Mouse (Mus musculus) midbrain, postnatal 0 days (tissue): ENCODE measurements at regions not wholly inside any gene's neighbourhood (a gene's known extent, or its start where the extent isn't known, plus 50 kb on each side); places are given as distances from the start of the nearest gene placed in this dataset.

Experiments
- ATAC-seq: fragments of 200-750 bp; cut with Nextera tagmentation; 2 replicates; pipeline ENCODE4 v1.8.0; 2017; ENCODE audit warnings: moderate number of reproducible peaks, mild to moderate bottlenecking, moderate TSS enrichment, moderate library complexity; ENCODE audit not compliant: low FRiP score
- DNase-seq: peaks from one replicate; pipeline ENCODE4 v3.0.0-alpha.2; 2015; ENCODE audit warnings: low spot score
- H3K27ac ChIP-seq: fragments of 300-500 bp; sonication (generic); 2 replicates; pipeline ENCODE4 v1.5.1; 2014; ENCODE audit warnings: low read depth, mild to moderate bottlenecking, low read length, mixed read lengths
- H3K27me3 ChIP-seq: fragments of 300-500 bp; sonication (generic); 2 replicates; pipeline ENCODE4 v1.6.1; 2014; ENCODE audit warnings: low read length, control low read depth, mixed read lengths; ENCODE audit not compliant: insufficient read depth
- H3K36me3 ChIP-seq: fragments of 300-500 bp; sonication (generic); 2 replicates; pipeline ENCODE4 v1.6.1; 2014; ENCODE audit warnings: low read length, control low read depth, mixed read lengths; ENCODE audit not compliant: insufficient read depth
- H3K4me1 ChIP-seq: fragments of 300-500 bp; sonication (generic); 2 replicates; pipeline ENCODE4 v1.6.1; 2014; ENCODE audit warnings: mild to moderate bottlenecking, control low read depth, antibody characterized with exemption, low read length, mixed read lengths; ENCODE audit not compliant: insufficient read depth
- H3K4me2 ChIP-seq: fragments of 300-500 bp; sonication (generic); 2 replicates; pipeline ENCODE4 v1.6.1; 2014; ENCODE audit warnings: low read depth, mild to moderate bottlenecking, low read length, mixed read lengths; ENCODE audit not compliant: poor library complexity, severe bottlenecking
- H3K4me3 ChIP-seq: fragments of 300-500 bp; sonication (generic); 2 replicates; pipeline ENCODE4 v1.5.1; 2014; ENCODE audit warnings: low read depth, mild to moderate bottlenecking, low read length, moderate library complexity
- H3K9ac ChIP-seq: fragments of 300-500 bp; sonication (generic); replicated peaks from 2 replicates; pipeline ENCODE4 v1.6.1; 2014; ENCODE audit warnings: mild to moderate bottlenecking, low read length, moderate library complexity, mixed read lengths; ENCODE audit not compliant: poor library complexity, severe bottlenecking
- H3K9me3 ChIP-seq: fragments of 300-500 bp; sonication (generic); 2 replicates; pipeline ENCODE4 v1.6.1; 2016; ENCODE audit warnings: low read length, control low read depth
- CTCF ChIP-seq: IDR thresholded peaks from 2 replicates; pipeline ENCODE4 v1.5.1; 2016; ENCODE audit warnings: antibody characterized with exemption, mild to moderate bottlenecking
- WGBS: fragments of 180-500 bp; shearing (Covaris S2); extraction: QIAGEN DNeasy Blood & Tissue Kit; methylation state at CpG from one replicate; pipeline ENCODE4 v1.1.7; 2014; 5-methylcytosine and 5-hydroxymethylcytosine counted together

GRCm38 (mm10) chr3:39425643-39426016 is 538.9 kb downstream of the Fat4 start:
- H3K36me3 ChIP-seq = no peaks in the 10 kb centered on the region
- 56% methylated on average over 2 of the region's 2 CpGs for WGBS
- H3K9me3 ChIP-seq = no peaks in the 10 kb centered on the region
- H3K27me3 ChIP-seq = no peaks in the 10 kb centered on the region
- no peak overlapping the region for H3K4me3 ChIP-seq
- ATAC-seq (peak; percentile 63; the same call in 1 of the 2 replicates), DNase-seq (no peak)
- TF ChIP-seq CTCF = no peak
- H3K27ac ChIP-seq = no peak overlapping the region; the same call in 1 of the 2 replicates
- no peak overlapping the region for H3K4me2 ChIP-seq
- H3K9ac ChIP-seq = no peak overlapping the region
- H3K4me1 ChIP-seq = 0 out of 2 replicates have a peak, but pooled peaks cover 4% of the 10 kb centered on the region

- no peak for ATAC-seq
- Histone ChIP-seq H3K4me1 (no peaks in the 10 kb centered on the region), H3K4me2 (no peak overlapping the region), H3K9me3 (no peaks in the 10 kb centered on the region), H3K4me3 (no peak overlapping the region), H3K27me3 (no peaks in the 10 kb centered on the region), H3K9ac (no peak overlapping the region), H3K36me3 (no peaks in the 10 kb centered on the region), H3K27ac (no peak overlapping the region)
- DNase-seq = peak; percentile 9
- 46% methylated on average over 10 of the region's 10 CpGs for WGBS
- no peak for TF ChIP-seq CTCF
These were observed 556.6 kb downstream of the Fat4 start for GRCm38 (mm10) chr3:39443328-39443727.

- no peak overlapping the region for H3K9ac ChIP-seq
- ATAC-seq = no peak
- H3K4me2 ChIP-seq = no peak overlapping the region
- H3K9me3 ChIP-seq = no peaks in the 10 kb centered on the region
- no peaks in the 10 kb centered on the region for H3K27me3 ChIP-seq
- no peak for TF ChIP-seq CTCF
- no peak for DNase-seq
- no peak overlapping the region for H3K4me3 ChIP-seq
- H3K36me3 ChIP-seq = no peaks in the 10 kb centered on the region
- no peak overlapping the region for H3K27ac ChIP-seq
- no peaks in the 10 kb centered on the region for H3K4me1 ChIP-seq
These were observed 568.9 kb downstream of the Fat4 start for GRCm38 (mm10) chr3:39455650-39456049.

- H3K36me3 ChIP-seq = no peaks in the 10 kb centered on the region
- no peak overlapping the region for H3K27ac ChIP-seq
- H3K4me1 ChIP-seq = no peaks in the 10 kb centered on the region
- peak; percentile 60 for DNase-seq
- no peaks in the 10 kb centered on the region for H3K9me3 ChIP-seq
- H3K9ac ChIP-seq = no peak overlapping the region
- no peak for ATAC-seq
- H3K4me2 ChIP-seq = no peak overlapping the region
- WGBS = 66% methylated on average over 14 of the region's 14 CpGs
- no peak overlapping the region for H3K4me3 ChIP-seq
- no peaks in the 10 kb centered on the region for H3K27me3 ChIP-seq
- TF ChIP-seq CTCF = no peak
These were observed 573.6 kb downstream of the Fat4 start for GRCm38 (mm10) chr3:39460183-39460888.

- TF ChIP-seq CTCF = no peak
- Histone ChIP-seq H3K27me3 (no peaks in the 10 kb centered on the region), H3K4me2 (no peak overlapping the region), H3K36me3 (no peaks in the 10 kb centered on the region), H3K4me3 (no peak overlapping the region), H3K9me3 (no peaks in the 10 kb centered on the region), H3K4me1 (no peaks in the 10 kb centered on the region), H3K27ac (no peak overlapping the region), H3K9ac (no peak overlapping the region)
- DNase-seq (no peak), ATAC-seq (no peak)
- 92% methylated on average over 4 of the region's 4 CpGs for WGBS
These were observed 574.8 kb downstream of the Fat4 start for GRCm38 (mm10) chr3:39461561-39461960.

GRCm38 (mm10) chr3:39465811-39466210 is 579.1 kb downstream of the Fat4 start:
- H3K27ac ChIP-seq = no peak overlapping the region
- no peak for TF ChIP-seq CTCF
- no peaks in the 10 kb centered on the region for H3K4me1 ChIP-seq
- H3K4me2 ChIP-seq = no peak overlapping the region
- H3K9ac ChIP-seq = no peak overlapping the region
- 72% methylated on average over 3 of the region's 3 CpGs for WGBS
- no peak for ATAC-seq
- no peaks in the 10 kb centered on the region for H3K9me3 ChIP-seq
- no peak overlapping the region for H3K4me3 ChIP-seq
- no peak for DNase-seq
- H3K27me3 ChIP-seq = no peaks in the 10 kb centered on the region
- no peaks in the 10 kb centered on the region for H3K36me3 ChIP-seq
